Mouse (Mus musculus): ENCODE results near the gene Rapgef6. TPM values are rescaled to one million over a fixed set of nuclear protein-coding genes. Genes with fewer than 3 reads are reported as not detected.

Gene Rapgef6
- total RNA-seq, 2 experiments from 2014 or later = 29.7 to 34.0 TPM

GRCm38 (mm10) chr11:54574741-54575140, 52.1 kb downstream of the Rapgef6 start:
- no peak for DNase-seq

GRCm38 (mm10) chr11:54592585-54592984, 69.9 kb downstream of the Rapgef6 start:
- DNase-seq = no peak

GRCm38 (mm10) chr11:54594049-54594448, 71.4 kb downstream of the Rapgef6 start:
- DNase-seq = no peak

- no peak for DNase-seq
Measured at GRCm38 (mm10) chr11:54595053-54595452, 72.4 kb downstream of the Rapgef6 start.

GRCm38 (mm10) chr11:54595905-54596555, 73.4 kb downstream of the Rapgef6 start:
- no peak for DNase-seq

- DNase-seq = no peak
Measured at GRCm38 (mm10) chr11:54597902-54598447, 75.3 kb downstream of the Rapgef6 start.

GRCm38 (mm10) chr11:54601121-54601520, 78.5 kb downstream of the Rapgef6 start:
- DNase-seq = no peak

GRCm38 (mm10) chr11:54602764-54603163, 80.1 kb downstream of the Rapgef6 start:
- DNase-seq = peak; percentile 9

GRCm38 (mm10) chr11:54604415-54604814, 81.8 kb downstream of the Rapgef6 start:
- no peak for DNase-seq

GRCm38 (mm10) chr11:54613628-54614027, 91.0 kb downstream of the Rapgef6 start:
- DNase-seq = no peak

- DNase-seq = no peak
Measured at GRCm38 (mm10) chr11:54614560-54614959, 91.9 kb downstream of the Rapgef6 start.

GRCm38 (mm10) chr11:54618841-54619240, 96.2 kb downstream of the Rapgef6 start:
- no peak for DNase-seq

GRCm38 (mm10) chr11:54621725-54622124, 99.1 kb downstream of the Rapgef6 start:
- no peak for DNase-seq

- DNase-seq = no peak
Measured at GRCm38 (mm10) chr11:54626905-54627304, 104.3 kb downstream of the Rapgef6 start.

GRCm38 (mm10) chr11:54646420-54646819, 123.8 kb downstream of the Rapgef6 start:
- DNase-seq = no peak

- no peak for DNase-seq
Measured at GRCm38 (mm10) chr11:54648573-54648972, 125.9 kb downstream of the Rapgef6 start.

- no peak for DNase-seq
Measured at GRCm38 (mm10) chr11:54655420-54655819, 132.8 kb downstream of the Rapgef6 start.

- no peak for DNase-seq
Measured at GRCm38 (mm10) chr11:54673575-54674298, 151.1 kb downstream of the Rapgef6 start.

- no peak for DNase-seq
Measured at GRCm38 (mm10) chr11:54675792-54676489, 153.3 kb downstream of the Rapgef6 start.

- DNase-seq = no peak
Measured at GRCm38 (mm10) chr11:54679141-54679540, 156.5 kb downstream of the Rapgef6 start.

- DNase-seq = no peak
Measured at GRCm38 (mm10) chr11:54684831-54685230, 162.2 kb downstream of the Rapgef6 start.

GRCm38 (mm10) chr11:54690171-54690570, 167.5 kb downstream of the Rapgef6 start:
- no peak for DNase-seq

- peak; percentile 32 for DNase-seq
Measured at GRCm38 (mm10) chr11:54691179-54691578, 168.5 kb downstream of the Rapgef6 start.

All from heart, postnatal 4 days (tissue).